Mouse (Mus musculus) liver, embryonic 16.5 days (tissue): ENCODE measurements around the gene Ptpa. TPM values are rescaled to one million over a fixed set of nuclear protein-coding genes. Genes with fewer than 3 reads are reported as not detected.

Source experiments
- ATAC-seq: fragments of 200-750 bp; cut with Nextera tagmentation; 2 replicates; pipeline ENCODE4 v1.8.0; 2017; ENCODE audit warnings: low read depth, mild to moderate bottlenecking, moderate number of reproducible peaks, moderate library complexity
- H3K27ac ChIP-seq: fragments of 300-500 bp; sonication (generic); 2 replicates; pipeline ENCODE4 v1.5.1; 2014; ENCODE audit warnings: mild to moderate bottlenecking, low read length
- H3K27me3 ChIP-seq: fragments of 300-500 bp; sonication (generic); 2 replicates; pipeline ENCODE4 v1.6.1; 2014; ENCODE audit warnings: low read depth, low read length, mixed read lengths; ENCODE audit not compliant: control insufficient read depth, insufficient read depth
- H3K36me3 ChIP-seq: fragments of 300-500 bp; sonication (generic); 2 replicates; pipeline ENCODE4 v1.6.1; 2014; ENCODE audit warnings: mild to moderate bottlenecking; ENCODE audit not compliant: control insufficient read depth, insufficient read depth
- H3K4me1 ChIP-seq: fragments of 300-500 bp; sonication (generic); 2 replicates; pipeline ENCODE4 v1.6.1; 2014; ENCODE audit warnings: low read depth, low read length, mixed read lengths; ENCODE audit not compliant: control insufficient read depth
- H3K4me2 ChIP-seq: fragments of 300-500 bp; sonication (generic); 2 replicates; pipeline ENCODE4 v1.6.1; 2014; ENCODE audit warnings: low read depth, low read length, mixed read lengths
- H3K4me3 ChIP-seq: fragments of 300-500 bp; sonication (generic); 2 replicates; pipeline ENCODE4 v1.5.1; 2014; ENCODE audit warnings: low read depth, mild to moderate bottlenecking, low read length
- H3K9ac ChIP-seq: fragments of 300-500 bp; sonication (generic); 2 replicates; pipeline ENCODE4 v1.6.1; 2014; ENCODE audit warnings: low read depth, low read length
- H3K9me3 ChIP-seq: fragments of 300-500 bp; sonication (generic); replicated peaks from 2 replicates; pipeline ENCODE4 v1.6.1; 2016; ENCODE audit warnings: low read length; ENCODE audit not compliant: control insufficient read depth
- WGBS: fragments of 180-500 bp; shearing (Covaris S2); extraction: QIAGEN DNeasy Blood & Tissue Kit; methylation state at CpG from one replicate; pipeline ENCODE4 v1.1.7; 2014; ENCODE audit not compliant: insufficient replicate concordance; 5-methylcytosine and 5-hydroxymethylcytosine counted together
- microRNA-seq: library from miRNA; unstranded; fragments of <30 nt; microRNA quantifications from one replicate; pipeline ENCODE4, GENCODE M21; 2016
- polyA plus RNA-seq: library from polyadenylated mRNA; unstranded; fragments of >200 nt; fragmentation: Nextera tagmentation; extraction: Ambion mirVana; gene quantifications from 2 replicates; pipeline ENCODE4 v1.2.1, GENCODE M21; 2015

The Ptpa gene
- polyA plus RNA-seq, 1 experiment from 2014 or later = 121 TPM

DNA sequence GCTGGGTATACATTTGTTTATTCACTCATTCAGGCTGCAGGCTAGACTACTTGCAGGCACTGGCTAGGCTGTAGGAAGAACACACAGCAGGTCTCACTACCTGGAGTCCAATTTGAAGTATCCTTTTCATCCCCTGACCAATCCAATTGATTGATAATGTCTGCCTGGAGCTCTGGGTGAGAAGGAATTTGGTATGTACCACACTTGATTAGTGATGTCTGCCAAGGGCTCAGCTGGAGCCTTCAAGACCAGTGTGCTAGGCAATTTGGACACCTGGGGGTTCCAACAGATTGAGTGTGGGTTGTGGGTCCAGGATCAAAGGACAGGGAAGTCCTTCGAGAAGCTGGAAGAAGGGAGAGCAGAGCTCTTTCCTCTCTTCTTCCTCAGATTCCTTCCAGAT, 62.7 kb downstream of the Ptpa start:
- Histone ChIP-seq H3K4me2 (no peak overlapping the region), H3K27me3 (peaks cover 26% of the 10 kb centered on the region), H3K4me1 (peaks cover 3% of the 10 kb centered on the region), H3K27ac (no peak overlapping the region), H3K4me3 (no peak overlapping the region), H3K9me3 (no peaks in the 10 kb centered on the region), H3K9ac (no peak overlapping the region), H3K36me3 (no peaks in the 10 kb centered on the region)
- no peak for ATAC-seq
- 57% methylated on average over 1 of the region's 1 CpGs for WGBS

GRCm38 (mm10) chr2:30487597-30487996, 71.8 kb downstream of the Ptpa start:
- H3K9ac ChIP-seq = no peak overlapping the region

DNA sequence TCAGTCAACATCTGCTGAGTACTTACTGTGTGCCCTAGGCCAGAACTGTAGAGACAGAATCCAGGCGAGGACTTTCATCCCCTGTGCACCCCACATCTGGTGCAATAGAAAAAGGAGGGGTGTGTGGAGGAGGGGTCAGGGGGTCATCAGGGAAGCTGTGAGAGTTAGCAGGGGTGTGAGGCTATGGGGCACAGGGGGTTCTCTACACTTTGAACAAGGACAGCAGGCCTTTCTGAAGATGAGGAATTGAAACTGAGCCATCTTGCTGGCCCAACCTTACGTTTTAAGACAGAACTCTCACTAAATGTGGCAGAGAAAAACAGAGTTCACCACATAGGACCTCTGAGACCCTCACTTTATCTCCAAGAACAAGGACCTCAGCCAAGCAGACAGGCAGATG, 74.5 kb downstream of the Ptpa start:
- no peak overlapping the region for H3K27ac ChIP-seq
- ATAC-seq = no peak
- H3K9ac ChIP-seq = no peak overlapping the region
- no peak overlapping the region for H3K4me3 ChIP-seq
- H3K4me1 ChIP-seq = no peaks in the 10 kb centered on the region
- no peaks in the 10 kb centered on the region for H3K9me3 ChIP-seq
- WGBS = 36% methylated on average over 2 of the region's 2 CpGs
- H3K27me3 ChIP-seq = no peaks in the 10 kb centered on the region
- no peaks in the 10 kb centered on the region for H3K36me3 ChIP-seq
- H3K4me2 ChIP-seq = no peak overlapping the region

More at GRCm38 (mm10) chr2:30487597-30487996, 71.8 kb downstream of the Ptpa start:
- H3K27me3 ChIP-seq = no peaks in the 10 kb centered on the region
- ATAC-seq = no peak
- 26% methylated on average over 7 of the region's 7 CpGs for WGBS
- no peaks in the 10 kb centered on the region for H3K36me3 ChIP-seq
- no peak overlapping the region for H3K4me2 ChIP-seq
- no peak overlapping the region for H3K27ac ChIP-seq
- H3K4me1 ChIP-seq = no peaks in the 10 kb centered on the region
- no peak overlapping the region for H3K4me3 ChIP-seq
- no peaks in the 10 kb centered on the region for H3K9me3 ChIP-seq

GRCm38 (mm10) chr2:30495000-30495908, 79.4 kb downstream of the Ptpa start:
- H3K27ac ChIP-seq = no peak overlapping the region
- no peaks in the 10 kb centered on the region for H3K27me3 ChIP-seq
- no peaks in the 10 kb centered on the region for H3K9me3 ChIP-seq
- peak overlapping the region; percentile 28; the same call in 1 of the 2 replicates for H3K4me2 ChIP-seq
- H3K4me3 ChIP-seq = no peak overlapping the region
- H3K36me3 ChIP-seq = no peaks in the 10 kb centered on the region
- 67% methylated on average over 8 of the region's 8 CpGs for WGBS
- no peak for ATAC-seq
- no peak overlapping the region for H3K9ac ChIP-seq
- peaks cover 2% of the 10 kb centered on the region for H3K4me1 ChIP-seq

DNA sequence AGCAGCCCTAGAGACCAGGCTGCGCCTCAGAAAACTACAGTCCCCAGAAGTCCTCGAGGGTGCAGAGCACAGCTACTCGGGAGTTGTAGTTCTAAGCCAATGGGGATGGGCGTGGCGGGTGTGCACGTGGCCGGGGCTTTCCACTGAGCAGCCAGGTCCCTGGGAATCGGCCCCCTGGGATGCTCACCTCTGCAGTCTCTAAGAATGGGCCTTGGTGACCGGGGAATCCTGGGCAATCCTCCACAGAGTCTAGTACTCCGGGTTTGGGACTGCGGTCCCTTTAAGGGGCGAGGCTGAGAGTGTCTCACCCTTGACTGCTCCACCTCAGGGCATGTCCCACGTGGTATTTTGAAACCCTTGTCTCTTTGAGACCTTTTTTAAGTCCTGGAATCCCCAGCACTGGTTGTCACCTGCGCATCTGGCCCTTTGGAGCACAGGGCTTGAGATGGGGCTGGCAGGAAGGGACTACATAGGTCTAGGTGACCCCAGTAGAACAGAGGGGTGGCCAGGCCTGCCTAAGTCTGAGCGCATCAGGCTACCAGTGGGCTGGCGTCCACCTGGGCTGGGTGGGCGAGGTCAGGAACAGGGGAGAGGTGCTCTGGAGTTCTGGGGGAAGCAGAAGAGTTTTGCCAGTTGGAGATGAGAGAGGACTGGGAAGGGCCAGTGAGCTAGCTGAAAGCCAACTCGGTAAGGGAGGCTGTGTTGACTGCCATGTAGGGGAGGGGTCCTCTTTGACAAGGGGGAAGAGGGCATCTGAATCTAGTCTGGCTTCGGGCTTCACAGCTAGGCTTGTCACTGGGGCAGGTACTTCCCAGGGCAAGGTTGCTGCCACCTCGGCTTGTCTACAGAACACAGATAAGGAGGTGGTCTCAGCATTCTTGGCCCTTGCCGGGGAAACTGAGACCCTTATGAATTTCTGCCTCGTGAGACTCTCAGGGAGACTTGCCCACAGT, 80.3 kb downstream of the Ptpa start:
- Histone ChIP-seq H3K4me3 (peak overlapping the region; percentile 2; the same call in 1 of the 2 replicates), H3K9ac (no peak overlapping the region)
- 25% methylated on average over 22 of the region's 22 CpGs for WGBS

More for the DNA sequence above, 80.3 kb downstream of the Ptpa start:
- Histone ChIP-seq H3K9me3 (no peaks in the 10 kb centered on the region), H3K27ac (no peak overlapping the region), H3K4me2 (peak overlapping the region; percentile 28; the same call in 1 of the 2 replicates), H3K4me1 (peaks cover 2% of the 10 kb centered on the region), H3K36me3 (no peaks in the 10 kb centered on the region), H3K27me3 (no peaks in the 10 kb centered on the region)
- ATAC-seq = peak; percentile 85

Small RNA genes lying within 50 kb of the gene (microRNA-seq; reads per million reads assigned to microRNA genes)
- not detected for gene Gm47292

Other genes starting within 250 kb of the Ptpa start
- gene Endog, start 244.5 kb upstream of the Ptpa start, polyA plus RNA-seq = 16.4 and 19.8 TPM in 2 replicates
- 22.5 and 22.8 TPM in 2 replicates for gene Spout1, start 237.6 kb upstream of the Ptpa start, polyA plus RNA-seq
- 13.1 and 14.2 TPM in 2 replicates for gene Kyat1, start 210.2 kb upstream of the Ptpa start, polyA plus RNA-seq
- 11.2 and 11.9 TPM in 2 replicates for gene Lrrc8a, start 178.3 kb upstream of the Ptpa start, polyA plus RNA-seq
- 0.14 and 0.15 TPM in 2 replicates for gene Gm28035, start 175.5 kb upstream of the Ptpa start, polyA plus RNA-seq
- 14.4 and 16.0 TPM in 2 replicates for gene Phyhd1, start 149.8 kb upstream of the Ptpa start, polyA plus RNA-seq
- not detected in 2 replicates for gene Gm28038, start 135.0 kb upstream of the Ptpa start, polyA plus RNA-seq
- 11.7 and 12.4 TPM in 2 replicates for gene Dolk, start 129.7 kb upstream of the Ptpa start, polyA plus RNA-seq
- 11.9 and 16.1 TPM in 2 replicates for gene Nup188, start 129.6 kb upstream of the Ptpa start, polyA plus RNA-seq
- gene Sh3glb2, start 56.7 kb upstream of the Ptpa start, polyA plus RNA-seq = 17.0 and 19.1 TPM in 2 replicates
- 6.5 and 7.2 TPM in 2 replicates for gene Miga2, start 51.8 kb upstream of the Ptpa start, polyA plus RNA-seq
- 14.7 and 16.5 TPM in 2 replicates for gene Dolpp1, start 23.8 kb upstream of the Ptpa start, polyA plus RNA-seq
- gene Crat, start 226 bp upstream of the Ptpa start, polyA plus RNA-seq = 24.2 and 31.3 TPM in 2 replicates
- gene Ier5l, start 58.2 kb downstream of the Ptpa start, polyA plus RNA-seq = 0.07 TPM in 1 of 2 replicates, not detected in the other
- 0.15 TPM in 1 of 2 replicates, not detected in the other for gene Cstad, start 179.0 kb downstream of the Ptpa start, polyA plus RNA-seq